Mouse (Mus musculus): ENCODE measurements around the gene Rack1. TPM values are rescaled to one million over a fixed set of nuclear protein-coding genes. Genes with fewer than 3 reads are reported as not detected.

Gene Rack1
- polyA plus RNA-seq, 1 experiment from 2014 or later, result 818 TPM

DNA sequence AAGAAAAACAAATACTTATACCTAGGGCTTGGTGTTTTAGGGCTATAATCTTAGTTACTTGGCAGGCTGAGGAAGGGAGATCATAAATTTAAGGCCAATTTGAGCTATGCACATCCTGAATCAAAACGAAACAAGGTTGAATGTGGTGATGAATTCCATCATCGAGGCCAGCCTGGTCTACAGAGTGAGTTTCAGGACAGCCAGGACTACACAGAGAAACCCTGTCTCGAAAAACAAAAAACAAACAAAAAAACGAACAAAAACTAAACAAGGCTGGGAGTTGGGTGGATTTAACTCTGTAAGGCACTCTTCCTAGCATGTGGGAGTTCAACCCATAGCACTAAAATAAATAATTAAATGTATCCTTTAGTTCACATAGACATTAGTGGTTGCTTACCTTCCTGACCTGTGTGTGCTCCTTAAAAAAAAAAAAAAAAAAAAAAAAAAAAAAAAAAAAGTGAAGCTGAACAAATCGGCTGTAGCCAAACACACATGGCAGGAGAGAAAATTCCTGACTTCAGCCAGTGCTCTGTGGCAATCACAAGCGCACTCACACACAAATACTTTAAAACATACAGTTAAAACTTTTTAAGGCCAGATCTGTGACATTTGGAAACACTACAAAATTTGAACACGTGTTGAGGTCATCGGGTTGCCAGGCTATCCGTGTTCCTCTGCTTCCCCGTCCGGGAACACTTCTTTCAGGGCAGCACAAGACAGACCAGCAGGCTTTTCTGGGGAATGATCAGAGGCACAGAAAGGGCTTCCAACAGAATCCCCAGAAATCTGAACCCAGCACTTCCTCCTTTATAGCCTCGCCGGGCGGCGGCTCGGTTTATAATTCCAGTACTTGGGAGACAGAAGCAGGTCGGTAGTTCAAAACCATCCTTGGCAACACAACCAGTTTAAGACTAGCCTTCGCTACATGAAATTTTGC lies 880 bp upstream of the Rack1 start:
- Histone ChIP-seq H3K4me3 (peak overlapping the region; percentile 83), H3K27me3 (ENCODE audit: low read depth, poor library complexity, severe bottlenecking) (no peaks in the 10 kb centered on the region), H3K36me3 (peaks cover 33% of the 10 kb centered on the region), H3K27ac (peak overlapping the region; percentile 94), H3K9me3 (replicated peaks) (no peaks in the 10 kb centered on the region), H3K4me1 (peaks cover 23% of the 10 kb centered on the region)
- 9% methylated on average over 18 of the region's 18 CpGs for WGBS
- DNase-seq (ENCODE audit: low spot score), result no peak

DNA sequence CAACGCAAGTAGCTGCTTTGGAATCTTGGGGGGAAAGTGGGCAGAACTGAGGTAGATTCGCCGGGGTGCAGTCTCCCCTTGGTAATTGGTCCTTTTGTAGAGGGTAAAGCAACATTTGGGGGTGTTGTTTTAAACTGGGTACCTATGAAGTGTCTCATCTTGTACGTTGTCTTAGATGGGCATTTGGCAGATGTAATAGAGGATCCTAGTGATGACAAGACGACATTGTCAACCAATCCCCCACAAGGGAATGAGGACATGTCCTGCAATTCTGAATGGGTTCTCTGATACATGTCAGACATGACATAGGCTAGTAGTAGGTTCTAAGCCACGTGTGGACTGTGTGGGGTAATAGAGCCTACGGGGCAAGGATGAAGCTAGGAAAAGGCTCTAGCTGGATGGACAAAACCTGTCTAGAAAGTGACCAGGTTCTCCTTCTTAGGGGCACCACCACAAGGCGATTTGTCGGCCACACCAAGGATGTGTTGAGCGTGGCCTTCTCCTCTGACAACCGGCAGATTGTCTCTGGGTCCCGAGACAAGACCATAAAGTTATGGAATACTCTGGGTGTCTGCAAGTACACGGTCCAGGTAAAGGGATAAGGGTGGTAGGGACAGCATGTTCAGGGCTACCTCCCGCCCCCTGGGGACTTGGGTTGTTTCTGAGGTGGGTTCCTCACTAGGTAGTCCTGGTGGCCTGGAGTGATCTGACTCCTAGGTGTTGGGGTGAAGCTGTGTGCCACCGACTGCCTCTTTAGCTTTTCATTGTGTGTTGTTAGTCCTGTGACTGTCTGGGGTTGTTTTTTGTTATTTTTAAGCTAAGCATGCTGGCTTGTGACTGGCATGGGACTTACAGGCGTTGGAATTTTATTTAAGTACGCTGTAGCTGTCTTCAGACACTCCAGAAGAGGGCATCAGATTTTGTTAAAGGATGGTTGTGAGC lies 2.0 kb downstream of the Rack1 start:
- no peak for DNase-seq (ENCODE audit: low spot score)
- peaks cover 62% of the 10 kb centered on the region for H3K36me3 ChIP-seq
- no peaks in the 10 kb centered on the region for H3K27me3 ChIP-seq (ENCODE audit: low read depth, poor library complexity, severe bottlenecking)
- peak overlapping the region; percentile 94; the same call in 1 of the 2 replicates for H3K27ac ChIP-seq
- peak overlapping the region; percentile 83 for H3K4me3 ChIP-seq
- peaks cover 23% of the 10 kb centered on the region for H3K4me1 ChIP-seq
- 79% methylated on average over 17 of the region's 17 CpGs for WGBS
- H3K9me3 ChIP-seq (replicated peaks), result no peaks in the 10 kb centered on the region

DNA sequence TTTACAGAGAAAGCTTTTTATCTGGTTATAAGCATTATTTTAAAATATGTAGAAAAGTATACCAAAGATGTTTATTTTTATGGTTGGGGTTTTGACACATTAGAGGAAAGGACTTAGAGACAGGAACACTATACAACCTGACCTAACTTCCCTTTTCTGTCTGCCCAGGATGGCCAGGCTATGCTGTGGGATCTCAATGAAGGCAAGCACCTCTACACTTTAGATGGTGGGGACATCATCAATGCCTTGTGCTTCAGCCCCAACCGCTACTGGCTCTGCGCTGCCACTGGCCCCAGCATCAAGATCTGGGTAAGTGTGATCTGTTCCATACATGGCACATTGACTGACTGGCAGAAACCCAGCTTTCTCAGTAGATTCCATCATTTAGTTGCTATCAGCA lies 3.9 kb downstream of the Rack1 start:
- no peaks in the 10 kb centered on the region for H3K27me3 ChIP-seq (ENCODE audit: low read depth, poor library complexity, severe bottlenecking)
- no peak for DNase-seq (ENCODE audit: low spot score)
- 97% methylated on average over 2 of the region's 2 CpGs for WGBS
- H3K27ac ChIP-seq, result no peak overlapping the region
- H3K4me3 ChIP-seq, result no peak overlapping the region
- H3K4me1 ChIP-seq, result peaks cover 14% of the 10 kb centered on the region
- H3K36me3 ChIP-seq, result peaks cover 81% of the 10 kb centered on the region
- no peaks in the 10 kb centered on the region for H3K9me3 ChIP-seq (replicated peaks)

DNA sequence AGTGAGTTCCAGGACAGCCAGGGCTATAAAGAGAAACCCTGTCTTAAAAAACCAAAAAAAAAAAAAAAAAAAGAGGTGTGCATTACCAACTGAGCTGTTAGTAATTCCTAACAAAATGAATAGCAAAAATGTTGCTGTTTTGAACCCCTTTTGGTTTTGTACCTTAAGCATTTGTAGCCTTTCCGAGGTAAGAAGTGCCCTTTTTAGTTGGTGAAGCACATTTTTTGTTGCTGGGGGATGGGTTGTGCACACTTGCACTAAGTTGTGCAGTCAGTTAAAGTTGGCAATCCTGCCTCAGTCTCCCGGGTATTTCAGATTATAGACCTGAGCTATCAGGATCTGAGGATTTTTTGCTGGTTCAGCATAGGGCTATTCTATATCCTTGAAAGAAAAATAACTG lies 4.8 kb downstream of the Rack1 start:
- H3K27me3 ChIP-seq (ENCODE audit: low read depth, poor library complexity, severe bottlenecking), result no peaks in the 10 kb centered on the region
- H3K27ac ChIP-seq, result no peak overlapping the region
- WGBS, result 88% methylated on average over 2 of the region's 2 CpGs
- no peak for DNase-seq (ENCODE audit: low spot score)
- H3K4me3 ChIP-seq, result no peak overlapping the region
- peaks cover 90% of the 10 kb centered on the region for H3K36me3 ChIP-seq
- no peaks in the 10 kb centered on the region for H3K9me3 ChIP-seq (replicated peaks)
- H3K4me1 ChIP-seq, result peaks cover 13% of the 10 kb centered on the region

DNA sequence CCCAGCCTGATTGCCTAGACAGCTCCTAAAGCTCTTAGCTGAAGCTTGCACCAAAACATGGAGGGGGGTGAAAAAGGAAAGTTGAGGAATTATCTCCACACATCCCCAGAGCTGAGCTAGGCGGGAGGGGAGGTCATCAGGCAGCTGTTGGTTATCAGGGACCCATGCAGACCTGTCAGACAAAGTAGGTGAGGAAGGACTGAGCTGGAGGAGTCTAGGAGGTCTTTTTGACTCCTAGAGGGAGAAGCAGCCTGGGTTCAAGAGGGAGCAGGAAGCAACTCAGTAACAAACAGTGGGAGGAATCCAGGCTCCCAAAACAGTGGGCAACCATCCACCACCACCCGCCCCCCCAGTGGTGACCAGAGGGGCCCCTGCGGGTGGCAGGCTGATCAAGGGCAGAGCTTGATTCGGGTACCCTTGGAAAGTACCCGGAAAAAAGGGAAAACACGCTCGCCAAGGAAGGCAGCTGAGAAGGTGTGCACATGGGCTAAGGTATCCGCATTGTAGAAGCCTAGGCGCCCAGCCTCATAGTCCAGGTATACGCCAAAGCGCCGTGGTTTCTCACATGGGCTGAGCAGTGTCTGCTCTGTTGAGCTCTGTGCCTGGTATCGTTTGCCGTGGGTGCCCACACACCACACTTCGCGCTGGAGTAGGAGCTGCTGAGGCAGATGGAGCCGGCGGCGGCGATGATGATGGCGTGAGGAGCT lies 6.9 kb downstream of the Rack1 start:
- DNase-seq (ENCODE audit: low spot score), result peak; percentile 51
- Histone ChIP-seq H3K27ac (no peak overlapping the region), H3K4me3 (no peak overlapping the region), H3K27me3 (ENCODE audit: low read depth, poor library complexity, severe bottlenecking) (no peaks in the 10 kb centered on the region), H3K9me3 (replicated peaks) (no peaks in the 10 kb centered on the region), H3K36me3 (peaks cover 100% of the 10 kb centered on the region), H3K4me1 (peaks cover 5% of the 10 kb centered on the region)
- WGBS, result 55% methylated on average over 21 of the region's 21 CpGs

DNA sequence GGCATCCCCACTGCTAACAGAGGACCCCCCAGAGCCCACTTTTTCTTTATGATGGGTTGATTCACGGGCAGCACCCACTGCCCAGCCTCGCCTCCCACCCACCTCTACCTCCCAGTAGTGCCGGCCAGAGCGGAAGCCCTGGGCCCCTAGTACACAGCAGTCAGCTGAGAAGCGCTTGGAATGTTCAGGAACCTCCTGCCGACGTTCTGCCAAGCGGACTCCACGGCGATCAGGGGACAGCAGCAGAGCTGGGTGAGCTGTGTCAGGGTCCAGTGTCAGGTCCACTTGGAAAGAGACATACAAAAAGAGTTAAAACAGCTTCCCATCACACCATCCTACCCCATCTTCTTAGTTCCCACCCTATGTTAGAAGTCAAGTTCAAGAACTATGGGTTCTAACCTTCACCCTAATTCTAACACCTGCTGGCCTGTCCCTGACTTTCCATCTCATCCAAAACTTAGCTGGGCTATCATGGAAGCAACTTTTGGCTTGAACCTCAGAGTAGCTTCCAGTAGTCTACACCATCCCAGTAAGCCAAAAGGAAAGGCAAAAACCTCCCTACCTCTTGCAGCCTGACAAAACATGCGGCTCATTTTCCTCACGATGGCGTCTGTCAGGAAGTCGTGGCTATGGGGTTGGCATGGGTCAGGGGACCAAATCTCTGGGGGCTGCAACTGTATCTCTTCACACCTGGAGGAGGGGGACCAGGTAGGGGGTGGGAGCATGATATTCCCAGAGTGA lies 7.6 kb downstream of the Rack1 start:
- H3K4me3 ChIP-seq, result no peak overlapping the region
- 71% methylated on average over 14 of the region's 14 CpGs for WGBS

DNA sequence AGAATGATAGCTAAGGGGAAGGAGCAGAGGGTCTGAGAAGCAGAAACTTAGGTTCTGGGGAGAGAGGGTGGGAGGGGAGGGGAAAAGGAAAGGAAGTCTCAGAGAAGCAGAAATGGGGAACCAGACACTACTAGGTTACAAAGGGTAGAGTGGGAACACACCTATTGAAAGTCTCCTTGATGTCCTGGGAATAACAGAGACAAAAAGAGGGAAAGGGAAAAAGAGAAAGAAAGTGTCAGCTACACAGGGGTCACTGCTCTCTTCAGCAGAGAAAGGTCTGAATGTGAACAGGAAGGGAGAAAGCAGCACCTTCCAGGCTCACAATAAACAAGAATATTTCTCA lies 8.1 kb downstream of the Rack1 start:
- peaks cover 100% of the 10 kb centered on the region for H3K36me3 ChIP-seq
- H3K4me1 ChIP-seq, result no peaks in the 10 kb centered on the region
- H3K4me3 ChIP-seq, result no peak overlapping the region
- H3K9me3 ChIP-seq (replicated peaks), result no peaks in the 10 kb centered on the region
- H3K27ac ChIP-seq, result no peak overlapping the region
- DNase-seq (ENCODE audit: low spot score), result no peak
- H3K27me3 ChIP-seq (ENCODE audit: low read depth, poor library complexity, severe bottlenecking), result no peaks in the 10 kb centered on the region

More for the DNA sequence above, 7.6 kb downstream of the Rack1 start:
- no peaks in the 10 kb centered on the region for H3K9me3 ChIP-seq (replicated peaks)
- peaks cover 100% of the 10 kb centered on the region for H3K36me3 ChIP-seq
- H3K4me1 ChIP-seq, result no peaks in the 10 kb centered on the region
- no peaks in the 10 kb centered on the region for H3K27me3 ChIP-seq (ENCODE audit: low read depth, poor library complexity, severe bottlenecking)
- peak; percentile 42 for DNase-seq (ENCODE audit: low spot score)
- no peak overlapping the region for H3K27ac ChIP-seq

DNA sequence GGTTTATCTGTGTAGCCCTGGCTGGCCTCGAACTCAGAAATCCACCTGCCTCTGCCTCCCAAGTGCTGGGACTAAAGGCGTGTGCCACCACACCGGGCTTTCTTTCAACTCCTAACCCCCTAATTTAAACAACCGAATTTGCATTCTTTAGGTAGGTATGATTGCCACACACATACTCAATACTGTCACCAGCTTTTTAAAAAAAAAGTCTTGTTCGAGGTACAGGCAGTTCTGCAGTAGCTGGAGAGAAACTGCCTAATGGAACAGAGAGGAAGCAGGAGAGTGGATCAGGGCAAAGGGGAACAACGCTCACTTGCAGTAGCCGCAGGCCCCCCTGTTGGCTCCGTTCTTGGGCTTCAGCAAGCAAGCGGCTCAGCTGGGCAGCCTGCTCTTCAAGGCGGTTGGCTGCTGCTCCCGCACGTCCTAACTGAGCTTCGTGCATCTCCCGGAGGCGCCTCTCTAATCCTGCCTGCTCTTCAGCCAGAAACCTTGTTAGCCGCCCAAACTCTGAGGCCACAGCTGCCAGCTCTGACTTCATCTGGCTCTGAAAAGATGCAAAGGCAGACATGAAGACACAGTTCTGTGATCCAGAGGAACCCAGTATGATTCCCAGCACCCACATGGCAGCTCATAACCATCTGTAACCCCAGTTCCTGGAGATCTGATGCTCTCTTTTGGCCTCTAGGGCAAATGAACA lies 8.8 kb downstream of the Rack1 start:
- no peak for DNase-seq (ENCODE audit: low spot score)
- H3K27ac ChIP-seq, result no peak overlapping the region
- peaks cover 97% of the 10 kb centered on the region for H3K36me3 ChIP-seq
- H3K4me3 ChIP-seq, result no peak overlapping the region
- H3K27me3 ChIP-seq (ENCODE audit: low read depth, poor library complexity, severe bottlenecking), result no peaks in the 10 kb centered on the region
- WGBS, result 79% methylated on average over 16 of the region's 16 CpGs
- H3K4me1 ChIP-seq, result no peaks in the 10 kb centered on the region
- no peaks in the 10 kb centered on the region for H3K9me3 ChIP-seq (replicated peaks)

DNA sequence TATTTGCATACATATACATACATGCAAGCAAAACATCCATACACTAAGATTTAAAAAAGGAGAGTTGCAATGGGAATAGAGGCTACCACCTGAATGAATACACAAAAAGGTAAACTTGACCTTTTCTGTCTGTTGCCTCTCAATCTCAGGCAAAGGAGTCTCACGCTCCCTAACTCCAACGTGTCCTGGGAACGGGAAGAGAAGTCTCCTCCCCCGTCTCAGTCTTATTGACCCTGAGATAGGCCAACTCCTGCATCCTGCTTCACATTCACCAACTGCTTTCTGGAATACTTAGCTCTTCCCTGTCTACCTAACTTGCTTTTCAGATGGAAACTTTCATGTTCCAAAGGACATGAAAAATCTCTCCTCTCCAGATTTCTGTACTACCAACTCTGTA lies 9.3 kb downstream of the Rack1 start:
- H3K9me3 ChIP-seq (replicated peaks), result no peaks in the 10 kb centered on the region
- H3K4me3 ChIP-seq, result no peak overlapping the region
- H3K27ac ChIP-seq, result no peak overlapping the region
- WGBS, result 76% methylated on average over 4 of the region's 4 CpGs
- H3K36me3 ChIP-seq, result peaks cover 96% of the 10 kb centered on the region
- no peaks in the 10 kb centered on the region for H3K4me1 ChIP-seq
- DNase-seq (ENCODE audit: low spot score), result no peak
- H3K27me3 ChIP-seq (ENCODE audit: low read depth, poor library complexity, severe bottlenecking), result no peaks in the 10 kb centered on the region

DNA sequence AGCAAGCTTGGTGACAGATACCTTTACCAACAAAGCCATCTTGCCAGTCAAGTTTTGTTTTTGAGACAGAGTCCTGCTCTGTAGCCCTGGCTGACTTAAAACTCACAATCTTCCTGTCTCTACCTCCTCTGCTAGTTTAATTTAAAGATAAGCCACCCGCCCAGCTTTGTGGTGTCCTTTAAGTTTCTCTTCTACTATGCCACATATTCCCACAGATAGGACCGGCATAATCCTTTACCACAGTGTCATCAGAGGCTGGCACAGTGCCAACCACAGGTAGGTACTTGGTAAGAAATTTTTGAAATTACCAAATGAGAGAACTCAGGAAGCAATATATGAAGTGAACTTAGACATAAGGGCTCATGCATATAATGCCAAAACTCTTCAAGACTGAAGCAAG lies 10.0 kb downstream of the Rack1 start:
- Histone ChIP-seq H3K4me3 (no peak overlapping the region), H3K36me3 (peaks cover 96% of the 10 kb centered on the region), H3K27ac (no peak overlapping the region), H3K9me3 (replicated peaks) (no peaks in the 10 kb centered on the region), H3K27me3 (ENCODE audit: low read depth, poor library complexity, severe bottlenecking) (no peaks in the 10 kb centered on the region), H3K4me1 (peaks cover 1% of the 10 kb centered on the region; the same call in 1 of the 2 replicates)
- WGBS, result 91% methylated on average over 2 of the region's 2 CpGs
- DNase-seq (ENCODE audit: low spot score), result no peak

DNA sequence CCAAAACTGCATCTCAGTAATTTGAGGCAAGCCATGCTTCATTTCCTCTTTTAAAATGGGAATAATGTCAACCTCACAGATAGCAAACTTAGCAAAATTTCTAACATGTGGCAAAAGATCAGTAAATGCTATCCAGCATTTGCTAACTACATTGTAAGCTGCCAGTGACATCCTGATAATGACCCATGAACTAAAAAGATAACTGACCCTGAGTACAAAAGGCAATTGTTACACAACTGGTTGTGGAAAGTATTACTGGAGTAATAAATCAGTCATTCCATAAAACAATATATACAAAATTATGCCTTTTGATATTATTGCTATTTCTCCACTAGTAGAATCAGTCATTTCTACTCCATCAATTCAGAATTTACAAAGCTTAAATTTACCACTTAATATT lies 13.7 kb downstream of the Rack1 start:
- H3K4me1 ChIP-seq, result peaks cover 15% of the 10 kb centered on the region
- peaks cover 67% of the 10 kb centered on the region for H3K36me3 ChIP-seq
- no peak overlapping the region for H3K4me3 ChIP-seq
- no peaks in the 10 kb centered on the region for H3K9me3 ChIP-seq (replicated peaks)
- no peak for DNase-seq (ENCODE audit: low spot score)
- no peaks in the 10 kb centered on the region for H3K27me3 ChIP-seq (ENCODE audit: low read depth, poor library complexity, severe bottlenecking)
- H3K27ac ChIP-seq, result no peak overlapping the region

DNA sequence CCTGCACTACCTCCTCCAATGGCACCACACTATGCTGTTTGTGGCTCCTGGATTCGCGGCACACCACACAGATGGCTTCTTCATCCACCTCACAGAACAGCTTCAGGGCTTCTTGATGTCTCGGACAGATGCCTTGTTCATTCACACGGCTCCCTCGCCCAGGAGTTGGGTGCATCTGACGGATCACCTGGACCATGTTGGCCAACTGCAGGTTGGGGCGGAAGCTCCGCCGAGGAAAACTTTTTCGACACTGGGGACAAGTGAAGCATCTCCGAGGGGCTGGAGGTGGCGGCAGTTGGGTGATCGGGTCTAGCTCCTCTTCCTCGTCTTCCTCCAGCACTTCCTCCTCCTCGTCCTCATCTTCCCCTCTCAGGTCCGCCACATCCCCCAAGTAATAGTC lies 15.7 kb downstream of the Rack1 start:
- Histone ChIP-seq H3K36me3 (peaks cover 46% of the 10 kb centered on the region), H3K4me1 (peaks cover 15% of the 10 kb centered on the region), H3K27ac (no peak overlapping the region), H3K9me3 (replicated peaks) (no peaks in the 10 kb centered on the region), H3K27me3 (ENCODE audit: low read depth, poor library complexity, severe bottlenecking) (no peaks in the 10 kb centered on the region), H3K4me3 (peak overlapping the region; percentile 76)
- 88% methylated on average over 14 of the region's 16 CpGs for WGBS
- DNase-seq (ENCODE audit: low spot score), result no peak

Measured in limb, embryonic 10.5 days (tissue).